Mouse (Mus musculus) liver, embryonic 11.5 days (tissue): ENCODE data around the gene Frmd4b. TPM values are rescaled to one million over a fixed set of nuclear protein-coding genes. Genes with fewer than 3 reads are reported as not detected.
A peak's percentile ranks its signal among the peaks of the same experiment; 100 is the strongest.

Experiments
- ATAC-seq: fragments of 200-750 bp; cut with Nextera tagmentation; replicated peaks from 2 replicates; pipeline ENCODE4 v1.8.0; 2017; ENCODE audit warnings: moderate number of reproducible peaks, mild to moderate bottlenecking, moderate TSS enrichment, moderate library complexity; ENCODE audit not compliant: low FRiP score
- DNase-seq: peaks from one replicate; pipeline ENCODE4 v3.0.0-alpha.2; 2017; ENCODE audit warnings: low spot score
- H3K27ac ChIP-seq: fragments of 300-500 bp; sonication (generic); 2 replicates; pipeline ENCODE4 v1.5.1; 2014; ENCODE audit warnings: mild to moderate bottlenecking, low read depth, low read length, control low read depth
- H3K27me3 ChIP-seq: fragments of 300-500 bp; sonication (generic); replicated peaks from 2 replicates; pipeline ENCODE4 v1.6.1; 2014; ENCODE audit warnings: low read length, mixed read lengths; ENCODE audit not compliant: control insufficient read depth, insufficient read depth
- H3K36me3 ChIP-seq: fragments of 300-500 bp; sonication (generic); 2 replicates; pipeline ENCODE4 v1.6.1; 2014; ENCODE audit warnings: mild to moderate bottlenecking, low read length, moderate library complexity, mixed read lengths; ENCODE audit not compliant: control insufficient read depth, insufficient read depth
- H3K4me1 ChIP-seq: fragments of 300-500 bp; sonication (generic); replicated peaks from 2 replicates; pipeline ENCODE4 v1.6.1; 2014; ENCODE audit warnings: low read length, mixed read lengths; ENCODE audit not compliant: control insufficient read depth, insufficient read depth
- H3K4me2 ChIP-seq: fragments of 300-500 bp; sonication (generic); 2 replicates; pipeline ENCODE4 v1.6.1; 2014; ENCODE audit warnings: mild to moderate bottlenecking, control low read depth, moderate library complexity
- H3K4me3 ChIP-seq: fragments of 300-500 bp; sonication (generic); 2 replicates; pipeline ENCODE4 v1.5.1; 2014; ENCODE audit warnings: low read depth, low read length, control low read depth
- H3K9ac ChIP-seq: fragments of 300-500 bp; sonication (generic); 2 replicates; pipeline ENCODE4 v1.6.1; 2014; ENCODE audit warnings: low read depth, low read length, control low read depth
- H3K9me3 ChIP-seq: fragments of 300-500 bp; sonication (generic); 2 replicates; pipeline ENCODE4 v1.6.1; 2016; ENCODE audit warnings: low read length, inconsistent platforms, mixed read lengths; ENCODE audit not compliant: control insufficient read depth
- WGBS: fragments of 180-500 bp; shearing (Covaris S2); extraction: QIAGEN DNeasy Blood & Tissue Kit; methylation state at CpG from one replicate; pipeline ENCODE4 v1.1.7; 2014; 5-methylcytosine and 5-hydroxymethylcytosine counted together
- polyA plus RNA-seq: library from polyadenylated mRNA; unstranded; fragments of >200 nt; fragmentation: Nextera tagmentation; extraction: Ambion mirVana; gene quantifications from 2 replicates; pipeline ENCODE4 v1.2.1, GENCODE M21; 2014

The Frmd4b gene
- polyA plus RNA-seq, 1 experiment from 2014 or later: 16.6 TPM

DNA sequence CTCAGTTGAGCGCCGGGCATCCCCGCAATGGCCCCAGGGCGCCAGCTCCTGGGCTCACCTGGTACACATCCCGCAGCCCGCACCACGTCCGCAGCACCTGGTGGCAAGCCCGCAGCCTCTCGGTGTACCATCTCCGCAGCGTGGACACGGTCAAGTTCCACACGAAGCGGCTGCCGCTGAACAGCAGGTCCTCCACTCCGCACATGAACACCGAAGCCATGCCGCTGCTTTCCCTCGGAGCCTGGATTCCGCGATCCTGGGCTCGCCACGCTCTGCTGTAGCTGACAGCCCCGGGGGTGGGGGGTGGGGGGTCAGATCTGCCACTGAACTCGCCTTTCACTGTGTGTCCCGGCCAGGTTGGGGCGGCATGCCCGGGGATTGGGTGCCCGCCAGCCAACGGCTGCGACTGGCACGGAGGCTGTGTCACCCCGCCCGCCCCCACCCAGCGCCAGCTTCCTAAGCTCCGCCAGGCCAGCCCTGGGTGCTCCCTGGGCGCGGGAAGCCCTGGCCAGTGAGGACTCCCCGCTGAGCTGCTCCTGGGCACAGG is 129.7 kb downstream of the Frmd4b start:
- Histone ChIP-seq H3K9ac (0 out of 2 replicates have a peak overlapping the region, but pooled peaks have one; percentile 22), H3K36me3 (no peaks in the 10 kb centered on the region), H3K27me3 (peaks cover 32% of the 10 kb centered on the region), H3K4me1 (no peaks in the 10 kb centered on the region; the same call in 1 of the 2 replicates), H3K4me2 (peak overlapping the region; percentile 87), H3K9me3 (no peaks in the 10 kb centered on the region), H3K4me3 (peak overlapping the region; percentile 50), H3K27ac (no peak overlapping the region)
- DNase-seq: peak; percentile 43
- peak; percentile 29; the same call in 1 of the 2 replicates for ATAC-seq
- 3% methylated on average over 38 of the region's 40 CpGs for WGBS

GRCm38 (mm10) chr6:97486813-97487361 is 130.5 kb downstream of the Frmd4b start:
- no peak for DNase-seq
- 24% methylated on average over 11 of the region's 11 CpGs for WGBS
- ATAC-seq: no peak

DNA sequence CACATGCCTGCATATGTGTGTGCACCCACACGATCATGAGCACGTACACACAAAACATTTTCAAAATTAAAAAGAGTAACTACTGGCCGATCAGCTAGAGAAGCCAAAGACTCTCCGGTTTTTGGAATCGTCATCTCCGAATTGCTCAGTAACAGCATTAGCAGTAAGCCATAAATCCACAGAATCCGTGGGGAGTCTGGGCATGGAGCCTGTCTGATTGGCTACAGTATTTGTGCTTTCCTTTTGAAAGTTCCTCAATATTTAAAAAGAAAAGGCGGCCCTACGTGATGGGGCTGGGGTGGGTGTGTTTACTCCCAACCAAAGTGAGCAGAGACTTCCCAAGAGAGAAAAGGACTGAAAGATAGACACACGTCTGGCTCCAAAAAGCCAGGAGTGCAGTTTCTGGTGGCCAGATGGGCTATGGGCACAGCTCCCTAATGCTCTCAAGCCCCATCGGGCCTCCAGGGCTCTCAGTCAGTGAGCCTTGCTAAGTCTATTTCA is 131.4 kb downstream of the Frmd4b start:
- Histone ChIP-seq H3K27me3 (peaks cover 32% of the 10 kb centered on the region), H3K27ac (no peak overlapping the region), H3K4me3 (no peak overlapping the region), H3K4me2 (no peak overlapping the region), H3K9ac (no peak overlapping the region), H3K9me3 (no peaks in the 10 kb centered on the region), H3K36me3 (no peaks in the 10 kb centered on the region), H3K4me1 (no peaks in the 10 kb centered on the region; the same call in 1 of the 2 replicates)
- DNase-seq (no peak), ATAC-seq (no peak)
- WGBS: 81% methylated on average over 11 of the region's 11 CpGs

More at GRCm38 (mm10) chr6:97486813-97487361, 130.5 kb downstream of the Frmd4b start:
- H3K27me3 ChIP-seq: peaks cover 32% of the 10 kb centered on the region
- H3K27ac ChIP-seq: no peak overlapping the region
- no peaks in the 10 kb centered on the region for H3K36me3 ChIP-seq
- H3K4me3 ChIP-seq: peak overlapping the region; percentile 50
- no peaks in the 10 kb centered on the region; the same call in 1 of the 2 replicates for H3K4me1 ChIP-seq
- H3K4me2 ChIP-seq: peak overlapping the region; percentile 87
- H3K9ac ChIP-seq: no peak overlapping the region
- no peaks in the 10 kb centered on the region for H3K9me3 ChIP-seq

GRCm38 (mm10) chr6:97481912-97482311 is 135.4 kb downstream of the Frmd4b start:
- Histone ChIP-seq H3K27me3 (peaks cover 14% of the 10 kb centered on the region), H3K9me3 (no peaks in the 10 kb centered on the region), H3K9ac (no peak overlapping the region), H3K4me3 (no peak overlapping the region), H3K36me3 (no peaks in the 10 kb centered on the region), H3K4me1 (no peaks in the 10 kb centered on the region), H3K4me2 (no peak overlapping the region), H3K27ac (no peak overlapping the region)
- DNase-seq (no peak), ATAC-seq (no peak)
- WGBS: 61% methylated on average over 6 of the region's 6 CpGs

DNA sequence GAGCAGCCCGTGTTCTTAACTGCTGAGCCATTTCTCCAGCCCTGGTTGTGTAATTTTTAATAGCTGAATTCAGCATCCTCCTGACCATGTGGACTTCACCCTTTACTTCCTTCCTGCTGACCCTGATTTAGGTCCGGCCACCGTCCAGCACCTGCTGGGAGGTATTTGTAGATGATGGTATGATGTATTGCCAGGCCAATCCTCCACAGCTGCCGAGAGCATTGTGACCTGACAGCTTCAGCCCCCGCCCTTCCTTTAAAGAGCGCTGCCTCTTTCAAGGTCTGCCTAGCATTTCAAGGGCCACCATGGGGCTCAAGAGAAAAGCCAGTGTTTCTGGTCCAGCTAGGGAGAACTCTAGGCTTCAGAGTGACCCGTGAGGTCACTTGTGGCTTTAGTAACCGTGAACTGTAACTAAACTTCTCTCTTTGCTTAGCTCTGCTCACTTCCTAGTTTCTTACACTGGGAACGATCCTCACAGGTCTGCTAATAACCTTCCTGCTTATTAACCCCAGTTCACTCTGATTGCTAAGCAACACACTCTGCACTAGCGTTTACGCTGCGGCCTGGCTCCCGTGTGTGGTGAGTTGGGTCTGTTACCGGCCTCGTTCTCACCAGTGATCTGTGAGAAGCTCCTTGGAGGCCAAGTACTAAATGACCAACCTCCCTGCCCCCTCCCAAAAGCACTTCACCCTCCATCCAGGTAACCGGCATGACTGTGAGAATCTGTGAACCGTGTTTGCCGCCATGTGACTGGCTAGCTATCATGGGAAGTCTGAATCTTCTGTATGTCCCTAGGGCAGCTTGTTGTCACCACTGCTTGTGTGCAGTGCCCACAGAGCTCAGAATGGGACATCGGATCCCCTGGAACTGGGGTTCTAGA is 138.1 kb downstream of the Frmd4b start:
- 67% methylated on average over 19 of the region's 19 CpGs for whole genome bisulfite sequencing
- no peak overlapping the region for H3K27ac ChIP-seq
- no peak overlapping the region for H3K4me3 ChIP-seq
- H3K36me3 ChIP-seq: no peaks in the 10 kb centered on the region
- DNase-seq (no peak), ATAC-seq (no peak)
- no peak overlapping the region for H3K9ac ChIP-seq
- H3K9me3 ChIP-seq: no peaks in the 10 kb centered on the region
- H3K4me2 ChIP-seq: no peak overlapping the region
- H3K27me3 ChIP-seq: no peaks in the 10 kb centered on the region
- H3K4me1 ChIP-seq: no peaks in the 10 kb centered on the region

GRCm38 (mm10) chr6:97473672-97474071 is 143.7 kb downstream of the Frmd4b start:
- Histone ChIP-seq H3K4me1 (peaks cover 3% of the 10 kb centered on the region; the same call in 1 of the 2 replicates), H3K27ac (no peak overlapping the region), H3K4me3 (no peak overlapping the region), H3K9ac (no peak overlapping the region), H3K36me3 (no peaks in the 10 kb centered on the region), H3K4me2 (no peak overlapping the region), H3K27me3 (no peaks in the 10 kb centered on the region), H3K9me3 (no peaks in the 10 kb centered on the region)
- 85% methylated on average over 4 of the region's 4 CpGs for WGBS
- no peak for DNase-seq
- no peak for ATAC-seq

- 57% methylated on average over 4 of the region's 4 CpGs for WGBS
- Histone ChIP-seq H3K9me3 (no peaks in the 10 kb centered on the region), H3K4me1 (peaks cover 3% of the 10 kb centered on the region; the same call in 1 of the 2 replicates), H3K27ac (no peak overlapping the region), H3K9ac (no peak overlapping the region), H3K4me2 (no peak overlapping the region), H3K4me3 (no peak overlapping the region), H3K36me3 (no peaks in the 10 kb centered on the region), H3K27me3 (no peaks in the 10 kb centered on the region)
- DNase-seq: no peak
- ATAC-seq: no peak
These were observed 144.3 kb downstream of the Frmd4b start for GRCm38 (mm10) chr6:97472873-97473550.

DNA sequence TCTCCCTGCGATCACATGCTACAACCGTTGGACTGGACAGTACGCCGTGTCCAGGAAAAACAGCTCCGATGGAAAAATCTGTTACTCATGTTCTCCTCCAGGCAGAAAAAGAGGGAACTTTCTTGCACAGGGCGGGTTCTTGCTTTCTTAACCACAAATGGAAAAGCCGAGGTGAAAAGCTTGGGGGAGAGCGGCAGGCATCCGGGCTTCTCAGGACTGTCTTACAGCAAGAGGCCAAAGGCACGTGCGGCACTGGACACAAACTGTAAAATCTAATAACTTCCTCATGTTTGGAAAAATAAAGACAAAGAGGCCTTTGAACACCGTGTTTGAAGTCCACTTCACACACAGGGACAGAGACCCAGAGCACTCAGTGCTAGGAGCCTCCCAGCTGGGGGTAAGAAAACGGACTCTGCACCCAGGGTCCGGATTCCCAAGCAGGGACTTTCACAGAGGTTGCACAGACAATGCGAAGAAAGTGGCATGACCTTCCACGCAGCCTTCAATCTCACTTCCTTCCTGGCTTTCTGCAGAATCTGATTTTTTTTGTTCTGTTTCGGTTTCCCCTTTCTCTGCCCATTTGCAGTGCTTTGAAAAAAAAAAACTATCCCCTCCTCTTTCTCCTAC is 153.3 kb downstream of the Frmd4b start:
- Histone ChIP-seq H3K36me3 (no peaks in the 10 kb centered on the region), H3K4me2 (no peak overlapping the region), H3K9ac (no peak overlapping the region), H3K27me3 (no peaks in the 10 kb centered on the region), H3K9me3 (no peaks in the 10 kb centered on the region), H3K27ac (peak overlapping the region; percentile 21; the same call in 1 of the 2 replicates), H3K4me3 (no peak overlapping the region), H3K4me1 (0 out of 2 replicates have a peak, but pooled peaks cover 3% of the 10 kb centered on the region)
- DNase-seq: no peak
- no peak for ATAC-seq
- WGBS: 41% methylated on average over 17 of the region's 17 CpGs
